Mouse (Mus musculus) heart, embryonic 16.5 days (tissue): ENCODE results near the gene Eif3c. TPM values are rescaled to one million over a fixed set of nuclear protein-coding genes. Genes with fewer than 3 reads are reported as not detected.
A peak's percentile ranks its signal among the peaks of the same experiment; 100 is the strongest.

ENCODE experiments used
- ATAC-seq: fragments of 200-750 bp; cut with Nextera tagmentation; replicated peaks from 2 replicates; pipeline ENCODE4 v1.8.0; 2017; ENCODE audit warnings: moderate number of reproducible peaks; ENCODE audit not compliant: insufficient read depth, low FRiP score; ENCODE audit errors: extremely low read depth
- H3K27ac ChIP-seq: fragments of 300-500 bp; sonication (generic); 2 replicates; pipeline ENCODE4 v1.5.1; 2014; ENCODE audit warnings: mild to moderate bottlenecking, low read length, control low read depth, moderate library complexity
- H3K27me3 ChIP-seq: fragments of 300-500 bp; sonication (generic); 2 replicates; pipeline ENCODE4 v1.6.1; 2014; ENCODE audit warnings: low read length, mixed read lengths; ENCODE audit not compliant: control insufficient read depth, insufficient read depth
- H3K36me3 ChIP-seq: fragments of 300-500 bp; sonication (generic); 2 replicates; pipeline ENCODE4 v1.6.1; 2014; ENCODE audit not compliant: control insufficient read depth, insufficient read depth
- H3K4me1 ChIP-seq: fragments of 300-500 bp; sonication (generic); 2 replicates; pipeline ENCODE4 v1.6.1; 2014; ENCODE audit warnings: low read length, mixed read lengths; ENCODE audit not compliant: control insufficient read depth, insufficient read depth
- H3K4me2 ChIP-seq: fragments of 300-500 bp; sonication (generic); 2 replicates; pipeline ENCODE4 v1.6.1; 2014; ENCODE audit warnings: low read depth, mild to moderate bottlenecking, control low read depth, low read length
- H3K4me3 ChIP-seq: fragments of 300-500 bp; sonication (generic); 2 replicates; pipeline ENCODE4 v1.5.1; 2014; ENCODE audit warnings: mild to moderate bottlenecking, control low read depth, low read length
- H3K9ac ChIP-seq: fragments of 300-500 bp; sonication (generic); 2 replicates; pipeline ENCODE4 v1.6.1; 2014; ENCODE audit warnings: low read length, control low read depth
- H3K9me3 ChIP-seq: fragments of 300-500 bp; sonication (generic); replicated peaks from 2 replicates; pipeline ENCODE4 v1.6.1; 2016; ENCODE audit warnings: low read length; ENCODE audit not compliant: control insufficient read depth
- WGBS: fragments of 180-500 bp; shearing (Covaris S2); extraction: QIAGEN DNeasy Blood & Tissue Kit; methylation state at CpG from one replicate; pipeline ENCODE4 v1.1.7; 2014; 5-methylcytosine and 5-hydroxymethylcytosine counted together
- polyA plus RNA-seq: library from polyadenylated mRNA; unstranded; fragments of >200 nt; fragmentation: Nextera tagmentation; extraction: Ambion mirVana; gene quantifications from 2 replicates; pipeline ENCODE4 v1.2.1, GENCODE M21; 2015

Eif3c gene
- polyA plus RNA-seq, 1 experiment from 2014 or later: 120 TPM

DNA sequence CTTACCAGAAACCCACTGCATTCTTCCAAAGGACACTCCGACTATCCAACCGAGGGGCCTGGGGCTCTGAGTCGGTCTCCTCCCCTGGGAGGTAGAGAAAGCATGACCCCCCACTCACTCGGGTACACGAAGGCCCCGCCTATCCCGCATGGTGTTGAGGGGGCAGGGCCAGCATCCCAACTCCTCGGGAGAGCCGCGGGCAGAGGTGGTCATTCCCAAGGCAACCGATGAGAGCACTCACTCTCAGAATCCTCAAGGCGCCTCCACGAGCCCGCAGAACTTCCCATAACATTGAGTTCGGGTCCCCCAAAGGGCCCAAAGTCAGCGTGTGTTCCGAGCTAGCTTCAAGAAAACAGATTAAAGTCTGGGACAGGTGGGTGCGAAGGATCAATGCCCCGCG lies 16.5 kb upstream of the Eif3c start:
- Histone ChIP-seq H3K27ac (no peak overlapping the region), H3K9me3 (no peaks in the 10 kb centered on the region), H3K4me2 (peak overlapping the region; percentile 93), H3K36me3 (0 out of 2 replicates have a peak, but pooled peaks cover 3% of the 10 kb centered on the region), H3K9ac (peak overlapping the region; percentile 77), H3K27me3 (peaks cover 3% of the 10 kb centered on the region; the same call in 1 of the 2 replicates), H3K4me1 (0 out of 2 replicates have a peak, but pooled peaks cover 3% of the 10 kb centered on the region), H3K4me3 (peak overlapping the region; percentile 54)
- peak; percentile 39 for ATAC-seq
- WGBS: 2% methylated on average over 20 of the region's 20 CpGs

DNA sequence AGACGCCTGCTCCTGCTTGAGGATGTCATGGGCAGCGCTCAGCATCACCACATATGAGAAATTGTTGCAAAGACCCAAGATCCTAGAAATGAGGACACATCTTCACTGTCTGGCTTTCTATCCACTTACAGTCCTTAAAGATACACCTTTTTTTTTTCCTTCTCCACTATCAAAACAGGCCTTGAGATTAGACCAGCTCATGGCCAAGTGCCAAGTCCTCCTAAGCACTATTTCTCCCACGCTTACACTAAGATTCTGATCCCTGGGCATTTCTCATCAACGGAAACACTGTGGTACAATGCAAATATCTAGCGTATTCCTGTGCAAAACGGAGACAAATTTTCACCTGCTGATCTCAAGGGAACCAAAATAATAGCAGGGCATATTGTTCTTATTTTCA lies 15.4 kb upstream of the Eif3c start:
- Histone ChIP-seq H3K27ac (no peak overlapping the region), H3K4me2 (no peak overlapping the region), H3K36me3 (peaks cover 10% of the 10 kb centered on the region), H3K9me3 (no peaks in the 10 kb centered on the region), H3K9ac (no peak overlapping the region), H3K4me1 (0 out of 2 replicates have a peak, but pooled peaks cover 3% of the 10 kb centered on the region), H3K4me3 (no peak overlapping the region), H3K27me3 (peaks cover 3% of the 10 kb centered on the region; the same call in 1 of the 2 replicates)
- ATAC-seq: no peak
- 71% methylated on average over 6 of the region's 6 CpGs for WGBS

DNA sequence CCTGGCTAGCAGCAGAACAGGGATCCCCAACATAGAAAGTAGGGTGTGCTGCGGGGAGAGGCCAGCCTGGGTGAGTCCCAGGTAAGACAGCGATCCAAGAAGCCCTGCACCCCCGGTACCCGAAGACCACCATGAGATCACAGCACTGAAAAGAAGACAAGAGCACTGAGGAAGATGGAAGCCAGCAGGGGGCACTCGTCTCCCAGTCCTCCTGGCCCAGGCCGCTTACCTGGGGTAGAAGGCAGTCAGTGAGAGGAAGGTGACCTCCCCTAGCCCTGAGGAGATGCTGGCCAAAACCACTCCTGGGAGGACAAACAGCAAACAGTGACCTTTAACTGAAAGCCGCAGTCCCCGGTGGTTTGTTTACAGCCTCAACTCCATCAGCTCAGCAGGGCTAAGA lies 13.0 kb upstream of the Eif3c start:
- ATAC-seq: no peak
- no peak overlapping the region for H3K9ac ChIP-seq
- no peak overlapping the region for H3K4me3 ChIP-seq
- H3K36me3 ChIP-seq: peaks cover 10% of the 10 kb centered on the region
- 50% methylated on average over 8 of the region's 8 CpGs for WGBS
- no peak overlapping the region for H3K4me2 ChIP-seq
- H3K27me3 ChIP-seq: no peaks in the 10 kb centered on the region
- H3K4me1 ChIP-seq: 0 out of 2 replicates have a peak, but pooled peaks cover 3% of the 10 kb centered on the region
- H3K9me3 ChIP-seq: no peaks in the 10 kb centered on the region
- H3K27ac ChIP-seq: no peak overlapping the region

DNA sequence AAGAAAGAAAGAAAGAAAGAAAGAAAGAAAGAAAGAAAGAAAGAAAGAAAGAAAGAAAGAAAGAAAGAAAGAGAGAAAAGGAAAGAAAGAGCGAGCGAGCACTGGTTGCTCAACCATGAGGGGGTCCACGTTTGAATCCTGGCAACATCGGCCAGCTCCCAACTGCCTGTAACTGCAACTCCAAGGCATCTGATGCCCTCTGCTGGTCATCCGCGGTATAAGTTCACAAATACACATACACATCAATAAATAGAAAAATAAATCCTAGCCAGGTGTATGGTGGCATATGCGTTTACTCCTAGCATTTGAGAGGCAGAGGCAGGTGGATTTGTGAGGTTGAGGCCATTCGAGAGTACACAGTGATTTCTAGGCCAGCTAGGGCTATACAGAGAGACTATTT lies 10.7 kb upstream of the Eif3c start:
- Histone ChIP-seq H3K4me3 (no peak overlapping the region), H3K9me3 (no peaks in the 10 kb centered on the region), H3K27ac (no peak overlapping the region), H3K27me3 (no peaks in the 10 kb centered on the region), H3K36me3 (peaks cover 10% of the 10 kb centered on the region), H3K4me1 (0 out of 2 replicates have a peak, but pooled peaks cover 1% of the 10 kb centered on the region), H3K4me2 (no peak overlapping the region), H3K9ac (no peak overlapping the region)
- ATAC-seq: no peak
- 56% methylated on average over 8 of the region's 8 CpGs for WGBS

DNA sequence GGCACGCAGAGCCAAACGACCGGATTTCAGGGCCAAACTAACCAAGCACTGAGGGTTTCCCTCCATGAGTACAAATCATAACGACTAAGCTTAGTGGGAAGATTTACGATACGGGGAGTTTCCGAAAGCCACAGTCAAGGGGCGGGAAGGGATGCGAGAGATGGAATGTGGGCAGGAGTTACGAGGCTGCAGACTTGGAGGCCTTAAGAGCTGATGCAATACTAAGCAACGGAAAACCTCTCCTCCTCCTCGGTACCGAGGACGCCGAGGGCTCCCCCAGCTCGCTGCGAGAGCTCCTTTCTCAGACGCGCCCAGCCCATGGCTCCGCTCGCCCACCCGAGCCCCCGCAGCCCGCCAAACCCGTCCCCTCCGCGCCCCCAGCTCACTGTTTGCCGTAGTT lies 518 bp downstream of the Eif3c start:
- peak; percentile 42 for ATAC-seq
- Histone ChIP-seq H3K4me3 (peak overlapping the region; percentile 99), H3K9me3 (no peaks in the 10 kb centered on the region), H3K4me1 (peaks cover 7% of the 10 kb centered on the region; the same call in 1 of the 2 replicates), H3K27ac (peak overlapping the region; percentile 88), H3K4me2 (peak overlapping the region; percentile 84), H3K9ac (peak overlapping the region; percentile 91), H3K36me3 (peaks cover 34% of the 10 kb centered on the region), H3K27me3 (no peaks in the 10 kb centered on the region)
- WGBS: 1% methylated on average over 28 of the region's 28 CpGs

DNA sequence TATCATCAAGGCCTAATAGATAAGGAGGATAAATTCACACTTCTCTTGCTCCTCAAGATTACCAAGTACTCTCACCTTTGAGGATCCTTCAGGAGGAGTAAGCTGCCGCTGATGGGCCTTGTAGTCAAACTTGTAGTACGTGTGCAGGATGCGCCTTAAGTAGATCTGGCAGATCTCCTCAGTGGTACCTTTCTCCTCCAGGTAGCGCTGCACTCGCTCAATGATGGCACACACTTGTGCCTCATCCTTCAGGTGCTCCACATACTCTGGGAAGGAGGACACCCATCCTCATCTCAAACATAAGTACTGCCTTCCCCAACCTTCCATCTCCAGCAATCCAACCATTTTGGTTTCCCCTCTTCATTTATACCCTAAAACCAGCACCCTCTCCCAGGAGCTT lies 9.6 kb downstream of the Eif3c start:
- WGBS: 98% methylated on average over 5 of the region's 5 CpGs
- Histone ChIP-seq H3K36me3 (peaks cover 82% of the 10 kb centered on the region), H3K4me3 (no peak overlapping the region), H3K9me3 (no peaks in the 10 kb centered on the region), H3K4me1 (no peaks in the 10 kb centered on the region), H3K4me2 (no peak overlapping the region), H3K27ac (no peak overlapping the region), H3K9ac (no peak overlapping the region), H3K27me3 (no peaks in the 10 kb centered on the region)
- ATAC-seq: no peak

DNA sequence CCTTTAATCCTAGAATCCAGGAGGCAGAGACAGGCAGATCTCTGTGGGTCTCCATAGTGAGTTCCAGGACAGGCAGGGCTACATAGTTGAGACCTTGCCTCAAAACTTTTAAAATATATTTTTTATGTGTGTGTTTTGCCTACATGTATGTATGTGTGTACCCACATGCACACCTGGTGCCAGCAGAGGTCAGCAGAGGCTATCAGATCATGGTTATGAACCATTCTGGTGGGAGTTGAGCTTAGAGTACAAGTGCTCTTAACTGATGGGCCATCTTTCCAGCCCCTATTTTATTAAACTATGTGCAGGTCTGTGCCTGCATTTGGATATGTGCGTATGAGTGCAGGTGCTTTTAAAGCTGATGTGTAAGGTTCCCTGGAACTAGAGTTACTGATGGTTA lies 11.4 kb downstream of the Eif3c start:
- Histone ChIP-seq H3K9ac (no peak overlapping the region), H3K4me1 (no peaks in the 10 kb centered on the region), H3K9me3 (no peaks in the 10 kb centered on the region), H3K4me2 (no peak overlapping the region), H3K27ac (no peak overlapping the region), H3K27me3 (no peaks in the 10 kb centered on the region), H3K36me3 (peaks cover 89% of the 10 kb centered on the region), H3K4me3 (no peak overlapping the region)
- WGBS: 94% methylated on average over 1 of the region's 1 CpGs
- no peak for ATAC-seq

DNA sequence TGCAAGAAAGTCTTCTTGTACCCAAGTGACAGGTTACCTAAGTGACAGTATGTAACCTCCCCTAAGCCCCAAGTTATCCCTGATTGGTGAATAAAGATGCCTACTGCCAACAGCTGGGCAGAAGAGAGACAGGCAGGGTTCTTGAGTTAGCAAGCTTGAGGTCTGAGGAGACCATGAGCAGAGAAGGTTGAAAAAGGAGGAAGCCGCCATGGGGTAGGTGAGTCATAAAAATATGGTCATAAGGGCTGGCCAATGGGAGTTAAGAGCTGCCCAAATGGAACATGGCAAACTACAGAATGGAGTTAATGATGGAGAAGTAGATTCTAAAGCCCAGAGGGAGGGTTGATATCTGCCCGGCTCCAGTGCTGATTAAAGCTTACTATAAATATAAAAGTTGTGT lies 20.6 kb downstream of the Eif3c start:
- Histone ChIP-seq H3K4me2 (no peak overlapping the region), H3K27ac (no peak overlapping the region), H3K4me1 (no peaks in the 10 kb centered on the region), H3K27me3 (no peaks in the 10 kb centered on the region), H3K9me3 (no peaks in the 10 kb centered on the region), H3K36me3 (peaks cover 46% of the 10 kb centered on the region), H3K4me3 (no peak overlapping the region), H3K9ac (no peak overlapping the region)
- 86% methylated on average over 2 of the region's 2 CpGs for WGBS
- no peak for ATAC-seq

DNA sequence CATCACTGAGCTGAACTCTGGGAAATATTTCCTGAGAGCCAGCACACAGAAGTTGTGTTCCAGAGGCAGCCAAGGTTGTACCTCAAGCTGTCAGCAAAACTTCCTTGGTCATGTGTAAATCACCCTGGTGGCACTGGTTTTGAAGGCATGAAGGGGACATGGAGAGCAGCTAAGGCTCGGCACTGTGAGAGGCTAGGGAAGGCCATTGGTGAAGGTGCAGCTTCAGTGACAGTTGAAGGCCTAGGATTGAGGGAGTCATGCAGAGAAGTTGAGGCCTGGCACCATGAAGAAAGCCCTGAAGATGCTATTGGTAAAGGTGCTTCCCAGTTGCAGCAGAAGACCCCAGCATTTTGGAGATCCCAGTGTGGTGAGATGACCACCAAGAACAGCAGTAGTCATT lies 24.6 kb downstream of the Eif3c start:
- peaks cover 4% of the 10 kb centered on the region for H3K27me3 ChIP-seq
- WGBS: 68% methylated on average over 1 of the region's 1 CpGs
- ATAC-seq: no peak

More for the DNA sequence above, 24.6 kb downstream of the Eif3c start:
- Histone ChIP-seq H3K4me2 (no peak overlapping the region), H3K9ac (no peak overlapping the region), H3K4me3 (no peak overlapping the region), H3K36me3 (peaks cover 12% of the 10 kb centered on the region), H3K4me1 (no peaks in the 10 kb centered on the region), H3K9me3 (no peaks in the 10 kb centered on the region), H3K27ac (no peak overlapping the region)
